Comparison of ENCODE assay signal across 26 mouse cellular contexts in the genomic region with DNA sequence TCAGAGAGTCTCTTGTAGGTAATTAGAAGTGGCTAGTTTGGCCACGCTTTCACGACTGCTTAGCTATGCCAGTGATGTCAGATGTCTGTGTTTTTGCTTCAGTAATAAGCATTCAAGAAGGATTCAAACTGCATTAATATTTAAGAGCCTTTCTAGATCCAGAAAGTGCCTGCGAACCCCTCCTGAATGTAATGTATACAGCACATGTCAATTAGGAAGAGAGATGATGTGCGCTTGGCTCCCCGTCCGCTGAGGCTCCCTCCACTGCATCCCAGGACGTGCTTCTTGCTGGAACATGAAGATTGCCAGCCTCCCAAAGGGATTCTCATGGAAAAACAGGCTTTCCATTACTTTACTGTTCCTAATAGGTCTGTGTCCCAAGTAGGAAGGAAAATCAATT.
DNase-seq lines count a peak whose midpoint lies in the region; ATAC-seq and TF ChIP-seq lines count a peak whose summit lies in the region.
"Had no signal": no experiment of that assay in that cellular context is flagged by ENCODE, and none has a peak within 500 bp of the region (broad histone marks: within the 10 kb centered on the region; RNA-seq: fewer than 3 reads in every experiment).

No protein-coding gene starts in this region.

- no peak overlapping the region for H3K9ac ChIP-seq in hindbrain, embryonic 11.5 days (ENCODE audit: low read depth, low read length)
- H3K9ac ChIP-seq in midbrain, embryonic 13.5 days (replicated peaks): no peak overlapping the region
- H3K9ac ChIP-seq in midbrain, postnatal 0 days (replicated peaks; ENCODE audit: low read length, poor library complexity, severe bottlenecking): no peak overlapping the region
- H3K9ac ChIP-seq in forebrain, embryonic 15.5 days (replicated peaks): no peak overlapping the region
- H3K9ac ChIP-seq in midbrain, embryonic 15.5 days: no peak overlapping the region
- H3K9ac ChIP-seq in liver, embryonic 12.5 days: no peak overlapping the region
- H3K9ac ChIP-seq: embryonic facial prominence, embryonic 12.5 days; heart, embryonic 15.5 days; limb, embryonic 15.5 days; liver, embryonic 14.5 days; lung, embryonic 15.5 days; neural tube, embryonic 15.5 days had no signal

- 62% methylated on average over 7 of the region's 7 CpGs for WGBS in hindbrain, embryonic 11.5 days
- WGBS in hindbrain, embryonic 10.5 days: 76% methylated on average over 7 of the region's 7 CpGs
- WGBS in midbrain, embryonic 13.5 days: 48% methylated on average over 7 of the region's 7 CpGs
- 38% methylated on average over 7 of the region's 7 CpGs for WGBS in midbrain, postnatal 0 days
- 23% methylated on average over 7 of the region's 7 CpGs for WGBS in forebrain, embryonic 15.5 days
- WGBS in midbrain, embryonic 15.5 days: 34% methylated on average over 7 of the region's 7 CpGs
- WGBS in liver, embryonic 12.5 days (ENCODE audit: insufficient replicate concordance): 76% methylated on average over 7 of the region's 7 CpGs

- H3K27ac ChIP-seq in hindbrain, embryonic 11.5 days (ENCODE audit: low read depth, low read length): 0 out of 2 replicates have a peak overlapping the region, but pooled peaks have one; percentile 33
- no peak overlapping the region for H3K27ac ChIP-seq in hindbrain, embryonic 10.5 days
- H3K27ac ChIP-seq in midbrain, embryonic 13.5 days: peak overlapping the region; percentile 65
- no peak overlapping the region for H3K27ac ChIP-seq in midbrain, postnatal 0 days (ENCODE audit: low read depth, low read length)
- H3K27ac ChIP-seq in forebrain, embryonic 15.5 days (replicated peaks): 0 out of 2 replicates have a peak overlapping the region, but pooled peaks have one; percentile 36
- 0 out of 2 replicates have a peak overlapping the region, but pooled peaks have one; percentile 47 for H3K27ac ChIP-seq in midbrain, embryonic 15.5 days
- H3K27ac ChIP-seq in liver, embryonic 12.5 days: no peak overlapping the region
- H3K27ac ChIP-seq: embryonic facial prominence, embryonic 12.5 days; heart, embryonic 15.5 days; kidney, postnatal 0 days; limb, embryonic 10.5 days; limb, embryonic 15.5 days; liver, embryonic 14.5 days; lung, embryonic 15.5 days; neural tube, embryonic 15.5 days had no signal

- no peak for TF ChIP-seq CTCF in midbrain, postnatal 0 days (IDR thresholded peaks at IDR 0.05)

- no peaks in the 10 kb centered on the region for H3K36me3 ChIP-seq in hindbrain, embryonic 11.5 days (ENCODE audit: control insufficient read depth, insufficient read depth, low read length)
- no peaks in the 10 kb centered on the region for H3K36me3 ChIP-seq in hindbrain, embryonic 10.5 days
- H3K36me3 ChIP-seq in midbrain, embryonic 13.5 days: no peaks in the 10 kb centered on the region
- no peaks in the 10 kb centered on the region for H3K36me3 ChIP-seq in midbrain, postnatal 0 days (ENCODE audit: insufficient read depth, low read length)
- no peaks in the 10 kb centered on the region for H3K36me3 ChIP-seq in forebrain, embryonic 15.5 days
- no peaks in the 10 kb centered on the region for H3K36me3 ChIP-seq in midbrain, embryonic 15.5 days (replicated peaks)
- no peaks in the 10 kb centered on the region for H3K36me3 ChIP-seq in liver, embryonic 12.5 days
- H3K36me3 ChIP-seq: embryonic facial prominence, embryonic 12.5 days; heart, embryonic 15.5 days; limb, embryonic 10.5 days; limb, embryonic 15.5 days; lung, embryonic 15.5 days; neural tube, embryonic 15.5 days had no signal

- no peak overlapping the region for H3K4me2 ChIP-seq in hindbrain, embryonic 11.5 days (replicated peaks; ENCODE audit: low read depth, low read length)
- H3K4me2 ChIP-seq in midbrain, embryonic 13.5 days (replicated peaks): no peak overlapping the region
- H3K4me2 ChIP-seq in midbrain, postnatal 0 days (ENCODE audit: low read depth, low read length, poor library complexity, severe bottlenecking): no peak overlapping the region
- H3K4me2 ChIP-seq in forebrain, embryonic 15.5 days (replicated peaks): no peak overlapping the region
- H3K4me2 ChIP-seq in midbrain, embryonic 15.5 days: no peak overlapping the region
- no peak overlapping the region for H3K4me2 ChIP-seq in liver, embryonic 12.5 days
- H3K4me2 ChIP-seq: embryonic facial prominence, embryonic 12.5 days; heart, embryonic 15.5 days; limb, embryonic 15.5 days; lung, embryonic 15.5 days; neural tube, embryonic 15.5 days had no signal

- no peak for ATAC-seq in hindbrain, embryonic 11.5 days (ENCODE audit: low FRiP score)
- ATAC-seq in midbrain, embryonic 13.5 days: no peak; the same call in 1 of the 2 replicates
- ATAC-seq in midbrain, postnatal 0 days (ENCODE audit: low FRiP score): no peak
- ATAC-seq in forebrain, embryonic 15.5 days (replicated peaks): peak; percentile 47
- ATAC-seq in midbrain, embryonic 15.5 days (replicated peaks): no peak; the same call in 1 of the 2 replicates
- no peak for ATAC-seq in liver, embryonic 12.5 days
- ATAC-seq: intestine, embryonic 16.5 days had no signal

- no peaks in the 10 kb centered on the region for H3K4me1 ChIP-seq in hindbrain, embryonic 11.5 days (replicated peaks; ENCODE audit: control insufficient read depth, insufficient read depth, low read length)
- H3K4me1 ChIP-seq in hindbrain, embryonic 10.5 days (replicated peaks): peaks cover 6% of the 10 kb centered on the region
- H3K4me1 ChIP-seq in midbrain, embryonic 13.5 days (replicated peaks): peaks cover 49% of the 10 kb centered on the region
- peaks cover 9% of the 10 kb centered on the region; the same call in 1 of the 2 replicates for H3K4me1 ChIP-seq in midbrain, postnatal 0 days (ENCODE audit: insufficient read depth, low read length)
- H3K4me1 ChIP-seq in forebrain, embryonic 15.5 days: peaks cover 35% of the 10 kb centered on the region
- H3K4me1 ChIP-seq in midbrain, embryonic 15.5 days: peaks cover 33% of the 10 kb centered on the region
- no peaks in the 10 kb centered on the region for H3K4me1 ChIP-seq in liver, embryonic 12.5 days
- H3K4me1 ChIP-seq: embryonic facial prominence, embryonic 12.5 days; heart, embryonic 15.5 days; limb, embryonic 15.5 days; lung, embryonic 15.5 days had no signal

- no peaks in the 10 kb centered on the region for H3K9me3 ChIP-seq in hindbrain, embryonic 11.5 days (ENCODE audit: control insufficient read depth, low read length)
- H3K9me3 ChIP-seq in hindbrain, embryonic 10.5 days: no peaks in the 10 kb centered on the region
- H3K9me3 ChIP-seq in midbrain, embryonic 13.5 days: no peaks in the 10 kb centered on the region
- H3K9me3 ChIP-seq in midbrain, postnatal 0 days (ENCODE audit: low read length): no peaks in the 10 kb centered on the region
- no peaks in the 10 kb centered on the region for H3K9me3 ChIP-seq in forebrain, embryonic 15.5 days
- H3K9me3 ChIP-seq in midbrain, embryonic 15.5 days: no peaks in the 10 kb centered on the region
- H3K9me3 ChIP-seq in liver, embryonic 12.5 days (replicated peaks): no peaks in the 10 kb centered on the region
- H3K9me3 ChIP-seq: embryonic facial prominence, embryonic 12.5 days; heart, embryonic 15.5 days; limb, embryonic 10.5 days; limb, embryonic 15.5 days; lung, embryonic 15.5 days; neural tube, embryonic 15.5 days had no signal

- DNase-seq in hindbrain, embryonic 11.5 days (ENCODE audit: low spot score): no peak
- no peak for DNase-seq in hindbrain, embryonic 10.5 days (ENCODE audit: low spot score)
- DNase-seq in midbrain, postnatal 0 days (ENCODE audit: low spot score): no peak
- DNase-seq: adrenal gland, adult 8-10 months; B cell, adult 2 months; cerebellum, adult 8-10 months; cerebellum, postnatal 36 days; gastrocnemius, postnatal 10 days; kidney, adult 8-10 months; kidney, postnatal 4 days; right cerebral cortex, postnatal 14 days; thymus, postnatal 4 days had no signal

- no peaks in the 10 kb centered on the region for H3K27me3 ChIP-seq in hindbrain, embryonic 11.5 days (ENCODE audit: control insufficient read depth, insufficient read depth, low read length)
- H3K27me3 ChIP-seq in hindbrain, embryonic 10.5 days (ENCODE audit: insufficient read depth, poor library complexity, severe bottlenecking): no peaks in the 10 kb centered on the region
- no peaks in the 10 kb centered on the region for H3K27me3 ChIP-seq in midbrain, embryonic 13.5 days
- no peaks in the 10 kb centered on the region for H3K27me3 ChIP-seq in midbrain, postnatal 0 days (ENCODE audit: insufficient read depth, low read length)
- H3K27me3 ChIP-seq in forebrain, embryonic 15.5 days: no peaks in the 10 kb centered on the region
- no peaks in the 10 kb centered on the region for H3K27me3 ChIP-seq in midbrain, embryonic 15.5 days (replicated peaks)
- no peaks in the 10 kb centered on the region for H3K27me3 ChIP-seq in liver, embryonic 12.5 days (replicated peaks)
- H3K27me3 ChIP-seq: CH12.LX; embryonic facial prominence, embryonic 12.5 days; heart, embryonic 15.5 days; limb, embryonic 15.5 days; lung, embryonic 15.5 days; neural tube, embryonic 15.5 days had no signal

- H3K4me3 ChIP-seq in hindbrain, embryonic 11.5 days (ENCODE audit: low read depth, low read length): no peak overlapping the region
- no peak overlapping the region for H3K4me3 ChIP-seq in hindbrain, embryonic 10.5 days
- no peak overlapping the region for H3K4me3 ChIP-seq in midbrain, embryonic 13.5 days (replicated peaks)
- H3K4me3 ChIP-seq in midbrain, postnatal 0 days (ENCODE audit: low read depth, low read length): no peak overlapping the region
- no peak overlapping the region for H3K4me3 ChIP-seq in forebrain, embryonic 15.5 days
- no peak overlapping the region for H3K4me3 ChIP-seq in midbrain, embryonic 15.5 days
- H3K4me3 ChIP-seq in liver, embryonic 12.5 days: no peak overlapping the region
- H3K4me3 ChIP-seq: embryonic facial prominence, embryonic 12.5 days; heart, embryonic 15.5 days; limb, embryonic 10.5 days; limb, embryonic 15.5 days; lung, embryonic 15.5 days; neural tube, embryonic 15.5 days had no signal

Comparison
In these comparisons a context has a peak if more than half of its experiments do, and no peak if none do; other contexts are left out.
1. H3K27ac ChIP-seq: peak in hindbrain, embryonic 11.5 days (single experiment), midbrain, embryonic 13.5 days (single experiment), forebrain, embryonic 15.5 days (single experiment) and midbrain, embryonic 15.5 days (single experiment); none in hindbrain, embryonic 10.5 days (single experiment), midbrain, postnatal 0 days (single experiment) and liver, embryonic 12.5 days (single experiment).